Mouse (Mus musculus): Measurements from ENCODE around the gene Trio. TPM values are rescaled to one million over a fixed set of nuclear protein-coding genes. Genes with fewer than 3 reads are reported as not detected.

Gene Trio
- polyA plus RNA-seq, 1 experiment from 2014 or later: 82.3 TPM

DNA sequence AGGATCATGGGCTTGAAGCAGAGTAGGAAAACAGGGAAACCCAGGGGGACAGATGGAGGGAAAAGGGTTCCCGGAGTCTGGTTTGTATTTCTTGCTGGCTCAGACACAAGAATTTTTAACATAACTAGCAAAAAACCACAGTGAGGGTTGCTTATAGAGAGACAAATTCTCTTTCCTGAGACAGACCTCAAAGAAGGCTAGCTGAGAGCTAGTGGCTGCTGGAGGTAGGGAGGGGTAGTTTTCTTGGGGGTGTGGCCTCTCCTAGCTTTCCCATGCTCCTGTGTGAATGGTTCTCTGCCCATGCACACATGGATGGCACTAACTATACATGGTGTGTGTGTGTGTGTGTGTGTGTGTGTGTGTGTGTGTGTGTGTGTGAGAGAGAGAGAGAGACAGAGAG, 265.0 kb downstream of the Trio start:
- Histone ChIP-seq H3K27ac (peak overlapping the region; percentile 68), H3K27me3 (no peaks in the 10 kb centered on the region), H3K36me3 (peaks cover 96% of the 10 kb centered on the region), H3K4me3 (replicated peaks) (no peak overlapping the region), H3K9ac (replicated peaks) (no peak overlapping the region), H3K4me1 (replicated peaks) (peaks cover 38% of the 10 kb centered on the region), H3K4me2 (no peak overlapping the region), H3K9me3 (no peaks in the 10 kb centered on the region)
- WGBS: 68% methylated on average over 1 of the region's 1 CpGs
- no peak for ATAC-seq (ENCODE audit: insufficient number of reproducible peaks, insufficient read depth, low FRiP score, low TSS enrichment, low read depth)

DNA sequence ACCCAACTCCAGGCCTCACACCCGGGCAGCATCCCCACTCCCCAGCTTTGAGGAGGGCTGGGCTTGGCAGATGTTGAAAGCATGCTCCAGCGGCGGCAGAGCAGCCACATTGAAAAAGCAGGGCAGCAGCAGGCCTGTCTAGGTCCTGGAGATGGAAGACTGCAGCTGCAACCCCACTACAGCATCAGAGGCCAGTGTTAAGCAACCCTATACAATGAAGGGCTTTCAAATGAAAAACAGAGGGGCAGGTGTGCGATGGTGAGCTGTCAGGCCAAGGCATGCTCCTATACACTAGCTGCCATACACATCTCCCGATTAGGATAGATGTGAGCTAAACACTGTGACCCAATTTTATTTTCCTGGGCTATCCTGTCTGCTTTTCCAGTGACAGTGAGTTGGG, 265.8 kb downstream of the Trio start:
- Histone ChIP-seq H3K27ac (peak overlapping the region; percentile 68), H3K36me3 (peaks cover 97% of the 10 kb centered on the region), H3K9ac (replicated peaks) (no peak overlapping the region), H3K4me3 (replicated peaks) (no peak overlapping the region), H3K4me1 (replicated peaks) (peaks cover 42% of the 10 kb centered on the region), H3K27me3 (no peaks in the 10 kb centered on the region), H3K9me3 (no peaks in the 10 kb centered on the region), H3K4me2 (no peak overlapping the region)
- peak; percentile 43; the same call in 1 of the 2 replicates for ATAC-seq (ENCODE audit: insufficient number of reproducible peaks, insufficient read depth, low FRiP score, low TSS enrichment, low read depth)
- WGBS: 38% methylated on average over 5 of the region's 5 CpGs

DNA sequence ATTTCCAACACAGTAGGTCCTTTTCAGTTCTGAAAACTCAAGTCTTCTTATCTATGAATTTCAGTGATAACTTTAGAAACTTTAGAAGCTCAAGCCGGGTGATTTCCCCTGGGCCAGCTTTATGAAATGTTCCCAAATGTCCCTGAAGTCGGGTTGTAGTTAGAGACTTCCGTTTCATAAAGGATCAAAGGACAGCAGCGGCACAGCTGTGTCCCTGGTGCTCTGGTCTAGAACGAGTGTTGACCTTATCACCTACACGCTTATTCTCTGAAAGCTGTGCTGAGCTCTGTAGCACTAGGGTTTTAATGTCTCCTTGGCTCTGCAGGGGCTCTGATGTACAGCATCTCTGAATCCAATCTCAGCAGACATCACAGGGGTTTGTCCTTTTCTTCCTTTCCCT, 267.0 kb downstream of the Trio start:
- no peak for ATAC-seq (ENCODE audit: insufficient number of reproducible peaks, insufficient read depth, low FRiP score, low TSS enrichment, low read depth)
- Histone ChIP-seq H3K4me2 (no peak overlapping the region), H3K36me3 (peaks cover 97% of the 10 kb centered on the region), H3K27me3 (no peaks in the 10 kb centered on the region), H3K4me1 (replicated peaks) (peaks cover 49% of the 10 kb centered on the region), H3K27ac (peak overlapping the region; percentile 68; the same call in 1 of the 2 replicates), H3K4me3 (replicated peaks) (no peak overlapping the region), H3K9ac (replicated peaks) (no peak overlapping the region), H3K9me3 (no peaks in the 10 kb centered on the region)
- WGBS: 29% methylated on average over 6 of the region's 6 CpGs

DNA sequence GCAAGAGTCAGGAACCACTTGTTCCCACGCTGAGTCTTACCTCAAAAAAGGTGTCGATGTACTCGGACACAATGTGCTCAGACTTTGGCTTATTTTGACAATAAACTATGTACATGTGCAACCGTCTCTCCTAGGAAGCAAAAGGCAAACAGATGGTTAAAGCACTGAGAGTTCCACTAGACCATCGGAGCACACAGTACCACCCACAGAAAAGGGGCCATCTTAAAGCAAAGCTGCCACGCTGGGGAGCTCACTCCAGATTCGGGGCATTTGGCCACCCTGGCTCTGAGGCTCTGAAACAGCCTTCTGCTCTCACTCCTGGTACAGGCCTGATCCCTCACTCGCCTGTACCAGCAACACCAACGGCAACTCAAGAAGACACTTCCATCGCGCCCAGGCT, 269.2 kb downstream of the Trio start:
- ATAC-seq (ENCODE audit: insufficient number of reproducible peaks, insufficient read depth, low FRiP score, low TSS enrichment, low read depth): no peak
- Histone ChIP-seq H3K4me3 (replicated peaks) (no peak overlapping the region), H3K4me2 (no peak overlapping the region), H3K27ac (no peak overlapping the region), H3K4me1 (replicated peaks) (peaks cover 52% of the 10 kb centered on the region), H3K9ac (replicated peaks) (no peak overlapping the region), H3K27me3 (no peaks in the 10 kb centered on the region), H3K9me3 (no peaks in the 10 kb centered on the region), H3K36me3 (peaks cover 98% of the 10 kb centered on the region)
- 93% methylated on average over 11 of the region's 11 CpGs for WGBS

DNA sequence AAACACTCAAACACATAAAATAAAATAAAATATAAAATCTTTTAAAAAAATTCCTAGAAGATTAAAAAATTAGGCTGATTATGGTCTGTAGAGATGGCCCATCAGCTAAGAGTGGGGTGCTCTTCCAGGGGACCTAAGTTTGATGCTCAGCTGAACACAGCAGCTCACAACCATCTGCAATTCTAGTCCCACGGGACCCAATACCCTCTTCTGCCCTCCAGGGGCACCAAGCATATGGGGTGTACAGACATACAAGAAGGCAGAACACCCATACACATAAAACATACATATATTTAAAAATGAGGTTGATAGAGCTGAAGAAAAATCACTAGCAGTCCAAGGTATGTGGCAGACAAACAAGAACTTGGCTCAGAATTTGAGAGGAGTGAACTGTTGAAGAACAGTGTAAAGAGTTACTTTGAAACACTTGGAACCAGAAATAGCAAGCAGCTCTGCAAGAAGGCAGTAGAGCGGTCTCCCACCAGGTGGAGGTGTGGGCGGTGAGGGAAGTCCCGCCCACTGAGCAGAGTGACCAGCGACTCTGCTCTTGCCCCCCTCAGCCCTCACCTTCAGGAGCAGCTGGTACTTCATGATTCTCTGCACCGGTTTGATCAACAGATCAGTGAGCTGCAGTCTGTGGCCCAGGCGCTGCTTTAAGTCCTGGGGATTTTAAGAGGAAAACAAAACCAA, 270.9 kb downstream of the Trio start:
- ATAC-seq (ENCODE audit: insufficient number of reproducible peaks, insufficient read depth, low FRiP score, low TSS enrichment, low read depth): no peak
- no peak overlapping the region for H3K4me2 ChIP-seq
- 80% methylated on average over 7 of the region's 7 CpGs for WGBS
- peak overlapping the region; percentile 35; the same call in 1 of the 2 replicates for H3K27ac ChIP-seq
- H3K9me3 ChIP-seq: no peaks in the 10 kb centered on the region
- no peak overlapping the region for H3K4me3 ChIP-seq (replicated peaks)
- H3K4me1 ChIP-seq (replicated peaks): peaks cover 35% of the 10 kb centered on the region
- no peaks in the 10 kb centered on the region for H3K27me3 ChIP-seq
- H3K9ac ChIP-seq (replicated peaks): no peak overlapping the region
- H3K36me3 ChIP-seq: peaks cover 98% of the 10 kb centered on the region

DNA sequence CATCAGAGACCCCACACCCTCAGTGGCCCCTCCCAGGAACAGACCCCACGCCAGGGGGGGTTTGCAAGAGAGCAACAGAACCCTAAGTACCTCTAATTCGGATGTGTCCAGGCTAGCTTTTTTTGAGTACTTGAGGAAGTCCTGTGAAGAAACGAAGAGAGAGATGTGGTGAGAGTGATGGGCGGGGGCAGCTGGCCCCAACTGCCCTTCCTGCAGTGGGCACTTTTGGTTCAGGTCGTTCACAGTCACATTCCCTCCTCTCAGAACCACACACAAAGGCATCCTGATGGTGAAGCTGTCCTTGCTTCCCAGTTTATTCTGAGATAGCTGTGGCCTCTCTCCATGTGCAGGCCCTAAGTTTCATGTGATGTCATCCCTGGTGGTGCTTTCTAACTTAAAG, 271.7 kb downstream of the Trio start:
- 72% methylated on average over 5 of the region's 5 CpGs for WGBS
- Histone ChIP-seq H3K36me3 (peaks cover 98% of the 10 kb centered on the region), H3K9ac (replicated peaks) (no peak overlapping the region), H3K27ac (peak overlapping the region; percentile 41; the same call in 1 of the 2 replicates), H3K9me3 (no peaks in the 10 kb centered on the region), H3K4me3 (replicated peaks) (no peak overlapping the region), H3K4me1 (replicated peaks) (peaks cover 27% of the 10 kb centered on the region), H3K4me2 (no peak overlapping the region), H3K27me3 (no peaks in the 10 kb centered on the region)
- no peak for ATAC-seq (ENCODE audit: insufficient number of reproducible peaks, insufficient read depth, low FRiP score, low TSS enrichment, low read depth)

DNA sequence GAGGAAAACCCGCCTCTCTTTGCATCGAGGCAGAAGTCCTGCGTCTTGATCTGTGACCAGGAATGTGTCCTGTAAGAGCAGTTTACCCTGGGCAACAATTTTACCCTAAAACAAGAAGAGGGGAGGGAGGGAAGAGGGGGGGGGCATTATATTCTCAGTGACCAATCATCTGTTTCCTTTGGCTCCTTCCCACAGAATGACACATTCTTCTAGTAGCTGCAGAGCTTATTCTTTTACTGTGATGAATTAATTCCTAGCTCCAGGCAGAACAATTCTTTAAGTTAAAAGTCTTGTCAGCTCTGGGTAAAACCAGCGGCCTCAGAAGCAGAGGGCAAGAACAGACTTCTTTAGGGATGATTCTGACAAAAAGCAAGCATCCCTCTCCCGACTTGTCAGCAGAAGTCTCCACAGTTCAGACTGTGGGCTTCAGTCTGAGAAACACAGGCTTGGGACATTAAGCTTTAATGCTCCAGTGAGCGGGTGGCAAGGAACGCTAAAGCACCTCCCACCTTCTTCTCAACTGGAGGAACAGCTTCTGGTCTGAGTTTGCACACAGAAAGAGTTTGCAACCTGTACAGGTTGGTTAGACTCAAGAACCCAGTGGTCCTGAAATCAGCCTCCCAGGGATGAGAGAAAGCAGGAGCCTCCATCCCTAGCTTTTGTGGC, 272.8 kb downstream of the Trio start:
- peak overlapping the region; percentile 67 for H3K27ac ChIP-seq
- H3K4me3 ChIP-seq (replicated peaks): no peak overlapping the region
- peak overlapping the region; percentile 23; the same call in 1 of the 2 replicates for H3K9ac ChIP-seq (replicated peaks)
- peaks cover 22% of the 10 kb centered on the region for H3K4me1 ChIP-seq (replicated peaks)
- no peaks in the 10 kb centered on the region for H3K9me3 ChIP-seq
- WGBS: 80% methylated on average over 7 of the region's 7 CpGs
- ATAC-seq (ENCODE audit: insufficient number of reproducible peaks, insufficient read depth, low FRiP score, low TSS enrichment, low read depth): no peak
- H3K27me3 ChIP-seq: no peaks in the 10 kb centered on the region
- no peak overlapping the region for H3K4me2 ChIP-seq
- H3K36me3 ChIP-seq: peaks cover 98% of the 10 kb centered on the region

DNA sequence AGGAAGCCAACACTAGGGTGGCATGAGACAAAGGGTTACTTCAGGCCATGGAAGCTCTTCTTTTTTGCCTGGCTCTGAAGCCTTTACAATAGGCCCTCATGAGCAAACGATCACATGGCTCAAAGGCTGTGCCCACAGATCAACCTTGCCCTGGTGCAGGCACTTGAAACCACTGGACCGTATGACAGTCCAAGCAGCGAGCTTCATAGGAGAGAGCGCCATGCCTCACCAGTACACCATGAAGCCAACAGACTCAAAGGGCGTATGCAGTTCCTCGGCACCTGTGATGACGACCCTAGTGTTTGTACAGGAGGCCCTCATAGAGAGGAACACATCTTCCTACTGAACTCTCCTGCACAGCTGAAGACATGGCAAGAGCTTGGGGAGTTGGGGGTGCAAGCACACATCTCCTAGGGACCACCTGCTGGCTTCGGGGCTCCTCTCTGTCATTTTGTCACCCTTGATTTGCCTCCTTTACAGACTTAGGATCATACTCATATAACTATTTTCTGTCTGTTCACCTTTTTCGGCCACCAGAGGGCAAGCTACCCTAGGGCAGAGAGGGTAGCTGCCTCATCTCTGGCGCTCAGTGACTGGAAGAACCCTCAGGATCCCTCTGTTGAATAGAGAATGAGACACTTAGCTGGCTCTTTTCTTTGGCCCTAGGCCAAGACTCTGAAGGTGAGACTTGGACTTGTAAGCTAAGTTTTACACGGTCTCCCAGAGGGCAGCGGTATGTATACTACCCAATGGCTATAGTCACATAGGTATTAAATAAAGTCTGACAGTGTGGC, 273.8 kb downstream of the Trio start:
- H3K36me3 ChIP-seq: peaks cover 98% of the 10 kb centered on the region

DNA sequence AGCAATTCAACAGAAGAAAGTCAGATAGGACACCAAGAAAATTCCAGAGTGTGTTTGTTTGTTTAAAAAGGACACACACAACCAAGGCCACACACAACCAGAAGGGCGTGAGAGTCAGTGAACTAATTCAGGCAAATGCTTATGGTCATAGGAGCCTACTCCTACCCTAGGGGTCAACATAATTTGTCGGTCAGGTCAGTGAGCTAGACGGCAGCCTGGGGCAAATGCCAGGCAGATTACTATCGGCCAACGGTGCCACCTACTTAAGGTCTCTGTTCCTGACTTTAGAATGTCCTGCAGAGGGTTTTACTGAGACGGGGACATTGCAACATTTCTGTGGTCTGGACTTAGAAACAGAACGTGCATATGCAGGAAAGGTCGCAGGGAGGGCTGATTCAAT, 276.9 kb downstream of the Trio start:
- H3K36me3 ChIP-seq: peaks cover 98% of the 10 kb centered on the region
- H3K4me1 ChIP-seq (replicated peaks): peaks cover 12% of the 10 kb centered on the region
- 80% methylated on average over 8 of the region's 8 CpGs for WGBS
- no peak overlapping the region for H3K4me3 ChIP-seq (replicated peaks)
- no peak overlapping the region for H3K9ac ChIP-seq (replicated peaks)
- H3K4me2 ChIP-seq: no peak overlapping the region
- H3K27ac ChIP-seq: no peak overlapping the region
- no peaks in the 10 kb centered on the region for H3K9me3 ChIP-seq
- H3K27me3 ChIP-seq: no peaks in the 10 kb centered on the region
- ATAC-seq (ENCODE audit: insufficient number of reproducible peaks, insufficient read depth, low FRiP score, low TSS enrichment, low read depth): no peak

More for the DNA sequence above, 273.8 kb downstream of the Trio start:
- H3K27me3 ChIP-seq: no peaks in the 10 kb centered on the region
- H3K4me3 ChIP-seq (replicated peaks): no peak overlapping the region
- no peaks in the 10 kb centered on the region for H3K9me3 ChIP-seq
- no peak overlapping the region for H3K9ac ChIP-seq (replicated peaks)
- no peak for ATAC-seq (ENCODE audit: insufficient number of reproducible peaks, insufficient read depth, low FRiP score, low TSS enrichment, low read depth)
- 81% methylated on average over 12 of the region's 12 CpGs for WGBS
- H3K27ac ChIP-seq: no peak overlapping the region
- no peak overlapping the region for H3K4me2 ChIP-seq
- peaks cover 22% of the 10 kb centered on the region for H3K4me1 ChIP-seq (replicated peaks)

DNA sequence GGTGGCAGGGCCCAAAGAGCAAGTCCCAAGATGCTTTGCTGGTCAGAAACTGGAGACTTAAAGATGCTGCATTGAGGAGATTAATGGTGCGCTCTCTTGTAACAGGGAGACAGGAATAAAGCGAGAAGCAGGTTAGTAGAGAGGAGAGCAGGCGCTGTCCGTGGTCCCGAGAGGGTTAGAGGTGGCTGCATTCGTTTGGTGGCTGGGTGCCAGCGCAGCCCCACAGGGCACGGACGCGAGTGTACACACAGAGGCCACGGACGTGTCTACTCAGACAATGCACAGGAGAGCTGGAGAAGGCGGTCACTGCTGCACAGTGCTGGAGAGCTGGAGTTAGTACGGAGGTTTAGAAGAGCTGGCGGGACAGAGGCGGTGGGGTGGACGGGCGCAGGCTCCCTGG, 278.1 kb downstream of the Trio start:
- Histone ChIP-seq H3K4me2 (no peak overlapping the region), H3K9ac (replicated peaks) (no peak overlapping the region), H3K4me3 (replicated peaks) (no peak overlapping the region), H3K36me3 (peaks cover 99% of the 10 kb centered on the region), H3K27ac (no peak overlapping the region), H3K27me3 (no peaks in the 10 kb centered on the region), H3K4me1 (replicated peaks) (peaks cover 3% of the 10 kb centered on the region; the same call in 1 of the 2 replicates), H3K9me3 (no peaks in the 10 kb centered on the region)
- 95% methylated on average over 18 of the region's 18 CpGs for WGBS
- no peak for ATAC-seq (ENCODE audit: insufficient number of reproducible peaks, insufficient read depth, low FRiP score, low TSS enrichment, low read depth)

DNA sequence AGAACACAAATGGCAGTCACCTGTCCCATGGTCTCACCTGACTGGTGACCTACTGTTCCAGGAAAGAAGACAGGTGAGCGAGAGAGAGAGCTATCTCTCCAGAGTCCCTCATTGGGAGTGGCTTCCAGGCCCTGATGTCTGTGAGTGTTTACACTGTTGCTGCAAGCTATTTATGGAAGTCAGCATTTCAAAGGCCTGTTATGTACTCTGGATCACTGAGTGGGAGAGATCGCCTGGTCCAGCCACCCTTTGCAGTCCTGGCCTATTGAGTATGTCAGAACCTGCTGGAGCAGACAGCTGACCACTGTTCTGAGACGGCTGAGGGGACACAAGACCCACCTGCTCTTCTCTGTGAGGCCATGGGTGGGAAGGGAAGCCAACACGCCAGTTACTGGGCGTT, 280.7 kb downstream of the Trio start:
- Histone ChIP-seq H3K4me1 (replicated peaks) (no peaks in the 10 kb centered on the region), H3K4me3 (replicated peaks) (no peak overlapping the region), H3K4me2 (no peak overlapping the region), H3K9me3 (no peaks in the 10 kb centered on the region), H3K27me3 (no peaks in the 10 kb centered on the region), H3K36me3 (peaks cover 95% of the 10 kb centered on the region), H3K9ac (replicated peaks) (no peak overlapping the region), H3K27ac (no peak overlapping the region)
- WGBS: 90% methylated on average over 5 of the region's 5 CpGs
- no peak for ATAC-seq (ENCODE audit: insufficient number of reproducible peaks, insufficient read depth, low FRiP score, low TSS enrichment, low read depth)
